Mouse (Mus musculus): ENCODE results near the gene Btn1a1.

Btn1a1 gene

GRCm38 (mm10) chr13:23475658-23476057 is 10.0 kb upstream of the Btn1a1 start:
- no peak for DNase-seq

- DNase-seq, result peak; percentile 90
These were observed 1.2 kb upstream of the Btn1a1 start for GRCm38 (mm10) chr13:23466911-23467310.

DNA sequence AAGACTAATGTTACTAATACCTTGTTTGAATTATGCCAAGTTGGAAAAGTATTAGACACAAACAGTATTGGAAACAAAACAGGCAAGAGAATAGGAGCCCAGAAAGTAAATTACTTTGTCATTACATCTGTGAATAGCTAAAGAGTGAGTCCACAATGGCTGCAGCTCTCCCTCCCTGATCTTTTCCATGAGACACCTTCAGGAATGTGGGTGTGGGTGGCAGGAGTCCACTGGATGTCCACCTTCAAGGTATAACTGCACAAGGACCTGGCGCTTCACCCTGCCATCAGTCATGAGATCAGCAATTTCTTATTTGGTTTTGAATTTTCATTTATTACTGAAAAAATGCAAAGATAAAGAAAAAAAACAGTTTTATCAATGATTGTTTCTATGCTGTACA is 605 bp upstream of the Btn1a1 start:
- DNase-seq, result no peak

GRCm38 (mm10) chr13:23464841-23465366 is 797 bp downstream of the Btn1a1 start:
- DNase-seq, result peak; percentile 45

DNA sequence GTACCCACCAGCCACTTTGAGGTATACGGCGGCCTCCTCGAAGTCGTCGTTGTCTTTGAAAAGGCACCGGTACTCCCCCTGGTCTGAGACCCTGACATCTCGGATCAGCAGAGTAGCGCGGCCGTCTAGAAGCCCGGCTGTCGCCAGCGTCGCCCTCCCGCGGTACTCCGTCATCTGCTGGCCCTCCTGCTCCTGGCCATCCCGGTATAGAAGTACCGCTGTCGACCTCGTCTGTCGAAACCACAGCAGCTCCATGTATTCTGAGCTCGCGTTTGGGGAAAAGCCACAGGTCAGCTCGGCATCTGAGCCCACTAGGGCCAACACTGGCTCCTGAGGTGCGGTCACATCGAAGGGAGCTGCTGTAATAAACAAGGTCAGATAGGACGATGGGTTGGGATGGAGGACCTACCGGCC is 1.5 kb downstream of the Btn1a1 start:
- peak; percentile 74 for DNase-seq

GRCm38 (mm10) chr13:23463381-23464223 is 2.1 kb downstream of the Btn1a1 start:
- peak; percentile 91 for DNase-seq

GRCm38 (mm10) chr13:23462669-23463068 is 3.0 kb downstream of the Btn1a1 start:
- no peak for DNase-seq

GRCm38 (mm10) chr13:23462063-23462462 is 3.6 kb downstream of the Btn1a1 start:
- DNase-seq, result no peak

GRCm38 (mm10) chr13:23459264-23459846 is 6.3 kb downstream of the Btn1a1 start:
- DNase-seq, result peak; percentile 74

GRCm38 (mm10) chr13:23453926-23454325 is 11.8 kb downstream of the Btn1a1 start:
- no peak for DNase-seq

DNA sequence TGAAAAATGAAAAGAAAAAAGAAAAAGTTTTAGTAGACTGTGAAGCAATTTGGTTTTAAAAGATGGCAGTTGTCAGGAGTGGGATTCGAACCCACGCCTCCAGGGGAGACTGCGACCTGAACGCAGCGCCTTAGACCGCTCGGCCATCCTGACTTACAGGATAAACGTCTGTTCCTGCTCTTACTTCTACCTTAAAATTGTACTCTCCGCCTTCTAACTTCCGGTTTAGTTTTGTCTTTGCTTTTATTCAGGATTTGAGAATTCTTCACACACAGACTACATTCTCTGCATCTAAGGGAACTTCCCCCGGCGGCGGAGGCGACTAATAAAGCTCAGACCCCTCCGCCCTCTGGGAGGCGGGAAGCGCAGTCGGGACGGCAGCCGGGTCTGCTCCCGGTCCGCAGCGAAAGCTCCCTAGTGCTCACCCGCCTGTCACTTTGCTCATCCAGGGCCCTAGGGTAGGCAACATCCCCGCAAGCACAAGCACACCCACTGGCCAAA is 12.3 kb downstream of the Btn1a1 start:
- peak; percentile 81 for DNase-seq

- DNase-seq, result peak; percentile 94
These were observed 15.3 kb downstream of the Btn1a1 start for GRCm38 (mm10) chr13:23450398-23450797.

DNA sequence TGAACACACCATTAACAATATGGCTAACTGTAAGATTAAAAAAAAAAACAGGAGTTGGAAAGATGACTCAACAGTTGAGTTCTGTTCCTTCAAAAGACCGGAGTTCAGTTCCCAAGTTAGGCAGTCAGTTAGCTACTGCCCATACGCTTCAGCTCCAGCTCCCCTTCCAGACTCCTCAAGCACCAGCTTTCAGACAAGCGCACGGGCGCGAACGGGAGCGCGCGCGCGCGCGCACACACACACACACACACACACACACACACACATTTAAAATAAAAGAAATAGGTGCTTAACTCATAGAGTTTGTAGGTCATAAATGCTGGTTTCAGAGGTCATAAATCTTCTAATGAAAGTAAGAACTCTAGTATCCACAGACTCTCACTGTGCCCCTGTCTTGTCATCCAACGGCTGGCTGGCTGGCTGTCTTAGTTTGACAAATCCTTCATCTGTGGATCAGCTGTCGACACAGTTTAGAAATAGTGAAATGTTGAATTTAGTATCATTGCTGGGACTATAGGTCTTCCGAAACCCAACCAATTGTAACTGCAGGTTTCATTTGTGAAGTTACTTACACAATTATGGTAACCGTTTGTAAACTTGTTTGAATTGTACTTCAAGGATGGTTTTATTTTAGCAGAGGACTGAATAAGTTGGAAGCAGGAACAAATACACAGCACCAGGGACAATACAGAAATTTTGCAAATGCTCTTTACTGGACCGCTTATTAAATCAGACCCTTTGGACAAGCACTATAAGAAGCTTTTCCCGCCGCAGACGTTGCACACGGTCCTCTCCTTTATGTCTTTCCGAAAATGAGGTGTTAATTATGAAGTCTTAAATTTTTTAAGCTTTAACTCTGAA is 16.2 kb downstream of the Btn1a1 start:
- peak; percentile 88 for DNase-seq

- DNase-seq, result no peak
These were observed 16.9 kb downstream of the Btn1a1 start for GRCm38 (mm10) chr13:23448758-23449157.

GRCm38 (mm10) chr13:23446498-23446952 is 19.2 kb downstream of the Btn1a1 start:
- peak; percentile 89 for DNase-seq

DNA sequence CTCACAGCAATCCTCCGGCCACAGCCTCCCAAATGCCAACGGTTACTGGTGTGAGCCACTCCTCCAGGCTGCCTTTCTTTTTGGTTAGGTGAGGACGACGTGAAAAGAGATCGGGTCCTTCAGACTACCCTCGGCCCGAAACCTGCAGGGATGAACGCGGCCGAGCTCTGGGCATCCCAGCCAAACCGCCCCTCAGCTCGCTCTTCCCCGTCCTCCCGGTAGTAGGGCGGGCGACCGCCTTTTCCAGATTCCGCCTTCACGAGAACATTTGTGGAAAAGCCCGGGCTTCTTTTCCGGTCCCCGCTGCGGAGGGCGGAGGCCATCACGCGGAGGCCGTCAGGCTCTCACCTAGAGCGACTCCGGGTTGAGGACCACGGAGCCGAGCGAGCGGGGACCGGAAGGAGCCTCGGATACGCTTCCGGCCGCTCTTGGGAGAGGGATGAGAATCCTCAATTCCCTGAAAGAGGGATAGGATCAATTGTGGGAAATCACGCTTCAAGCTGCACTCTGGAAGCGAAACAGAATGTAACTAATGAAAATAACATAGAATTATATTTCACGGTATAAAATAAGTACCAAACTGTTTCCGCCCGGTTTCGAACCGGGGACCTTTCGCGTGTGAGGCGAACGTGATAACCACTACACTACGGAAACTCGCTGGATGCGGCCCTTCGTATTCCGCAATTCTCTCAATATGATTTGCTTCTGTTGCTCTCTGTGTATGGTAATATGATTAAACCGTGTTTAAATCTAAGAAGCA is 20.0 kb downstream of the Btn1a1 start:
- DNase-seq, result peak; percentile 91

DNA sequence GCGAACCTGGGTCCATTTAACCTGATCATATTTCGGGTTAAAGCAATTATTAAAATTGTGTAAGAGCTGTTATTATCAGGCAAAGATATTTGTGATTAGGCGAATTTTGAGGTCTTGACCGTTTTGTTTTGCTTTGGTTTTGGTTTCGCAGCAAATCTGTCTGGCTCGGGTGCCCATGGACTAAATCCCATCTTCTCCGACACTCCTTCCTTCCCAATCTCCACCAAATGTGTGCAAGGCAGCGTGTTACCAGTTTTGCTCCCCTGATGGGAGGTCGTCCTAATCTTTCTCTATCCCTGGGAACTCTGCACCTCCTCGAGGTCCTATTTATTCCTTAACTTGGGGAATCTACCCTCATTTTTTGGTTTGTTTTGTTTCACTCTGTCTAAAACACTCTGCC is 20.5 kb downstream of the Btn1a1 start:
- DNase-seq, result no peak

DNA sequence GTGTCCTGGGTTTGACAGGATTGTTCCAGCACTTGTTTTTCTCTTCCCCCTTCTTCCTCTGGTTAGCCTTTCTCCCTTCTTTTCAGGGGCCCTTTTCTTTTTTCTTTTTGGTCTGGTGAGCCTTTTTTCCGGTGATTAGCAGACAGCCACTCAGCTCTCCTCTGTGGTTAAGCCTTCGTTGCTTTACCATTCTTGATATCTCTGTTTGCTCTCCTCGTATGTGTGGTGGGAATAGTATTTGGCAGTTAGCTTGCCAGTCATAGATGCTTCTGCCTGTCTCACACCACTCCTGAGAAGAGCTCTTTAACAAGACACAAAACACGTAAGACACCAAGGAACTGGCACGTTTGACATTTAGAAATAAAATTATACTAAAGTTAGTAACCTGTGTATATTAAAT is 21.2 kb downstream of the Btn1a1 start:
- no peak for DNase-seq

DNA sequence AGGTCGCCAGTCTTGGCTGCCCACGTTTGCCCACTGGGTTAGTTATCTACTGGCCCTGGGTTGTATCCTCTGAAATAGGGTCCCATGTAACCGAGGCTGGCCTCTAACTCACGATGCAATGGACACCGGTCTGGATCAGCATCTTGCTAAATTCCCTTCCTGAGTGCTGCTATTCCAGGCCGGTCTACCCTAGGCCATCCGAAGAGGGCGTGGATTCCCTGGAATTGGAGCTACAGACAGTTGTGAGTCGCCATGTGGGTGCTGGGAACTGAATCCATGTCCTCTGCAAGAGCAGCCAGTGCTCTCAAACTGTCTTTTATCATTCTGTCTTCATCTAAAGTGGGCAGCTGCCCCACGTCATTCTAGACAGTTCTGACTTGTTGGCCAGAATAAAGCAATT is 25.8 kb downstream of the Btn1a1 start:
- DNase-seq, result no peak

GRCm38 (mm10) chr13:23438521-23438920 is 27.2 kb downstream of the Btn1a1 start:
- peak; percentile 72 for DNase-seq

DNA sequence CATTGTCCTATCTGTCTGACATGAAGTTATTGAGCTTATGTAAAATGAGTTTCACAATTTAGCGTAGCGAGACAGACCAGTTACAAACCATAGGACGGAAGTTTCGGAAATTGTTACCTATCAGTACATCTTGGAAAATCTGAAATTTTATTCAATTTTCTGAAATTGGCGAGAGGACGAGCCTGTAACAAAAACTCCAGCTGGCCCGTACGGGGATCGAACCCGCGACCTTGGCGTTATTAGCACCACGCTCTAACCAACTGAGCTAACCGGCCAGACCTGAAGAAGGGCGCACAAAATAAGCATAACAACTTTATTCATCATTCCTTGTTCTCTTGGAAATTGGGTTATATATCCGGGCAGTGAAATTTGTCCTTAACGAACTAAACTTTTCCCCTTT is 27.8 kb downstream of the Btn1a1 start:
- peak; percentile 91 for DNase-seq

Measured in liver (tissue).